Mouse (Mus musculus) neural tube, embryonic 15.5 days (tissue): ENCODE data around the gene Gm10118. TPM values are rescaled to one million over a fixed set of nuclear protein-coding genes. Genes with fewer than 3 reads are reported as not detected.

Experiments
- ATAC-seq: fragments of 200-750 bp; cut with Nextera tagmentation; 2 replicates; pipeline ENCODE4 v1.8.0; 2017; ENCODE audit warnings: mild to moderate bottlenecking, moderate TSS enrichment, moderate library complexity; ENCODE audit not compliant: low FRiP score
- H3K27ac ChIP-seq: fragments of 300-500 bp; sonication (generic); replicated peaks from 2 replicates; pipeline ENCODE4 v1.5.1; 2015; ENCODE audit warnings: mild to moderate bottlenecking, inconsistent platforms
- H3K27me3 ChIP-seq: fragments of 300-500 bp; sonication (generic); replicated peaks from 2 replicates; pipeline ENCODE4 v1.6.1; 2015; ENCODE audit warnings: inconsistent platforms
- H3K36me3 ChIP-seq: fragments of 300-500 bp; sonication (generic); 2 replicates; pipeline ENCODE4 v1.6.1; 2015; ENCODE audit warnings: inconsistent platforms
- H3K4me1 ChIP-seq: fragments of 300-500 bp; sonication (generic); 2 replicates; pipeline ENCODE4 v1.6.1; 2015; ENCODE audit warnings: inconsistent platforms
- H3K4me2 ChIP-seq: fragments of 300-500 bp; sonication (generic); 2 replicates; pipeline ENCODE4 v1.6.1; 2015; ENCODE audit warnings: inconsistent platforms, mild to moderate bottlenecking, moderate library complexity
- H3K4me3 ChIP-seq: fragments of 300-500 bp; sonication (generic); replicated peaks from 2 replicates; pipeline ENCODE4 v1.5.1; 2015; ENCODE audit warnings: mild to moderate bottlenecking, inconsistent platforms
- H3K9ac ChIP-seq: fragments of 300-500 bp; sonication (generic); replicated peaks from 2 replicates; pipeline ENCODE4 v1.6.1; 2015; ENCODE audit warnings: mild to moderate bottlenecking, inconsistent platforms
- H3K9me3 ChIP-seq: fragments of 300-500 bp; sonication (generic); replicated peaks from 2 replicates; pipeline ENCODE4 v1.6.1; 2016; ENCODE audit warnings: inconsistent platforms
- WGBS: fragments of 180-500 bp; shearing (Covaris S2); methylation state at CpG from one replicate; pipeline ENCODE4 v1.1.7; 2015; ENCODE audit warnings: mixed read lengths; 5-methylcytosine and 5-hydroxymethylcytosine counted together
- polyA plus RNA-seq: library from polyadenylated mRNA; unstranded; fragments of >200 nt; fragmentation: Nextera tagmentation; extraction: Ambion mirVana; gene quantifications from 2 replicates; pipeline ENCODE4 v1.2.1, GENCODE M21; 2015

The Gm10118 gene
- polyA plus RNA-seq, 1 experiment from 2014 or later, result 2.3 TPM

- no peak for ATAC-seq
- 55% methylated on average over 5 of the region's 5 CpGs for WGBS
- Histone ChIP-seq H3K27ac (no peak overlapping the region), H3K4me3 (no peak overlapping the region), H3K27me3 (no peaks in the 10 kb centered on the region), H3K4me2 (no peak overlapping the region), H3K4me1 (no peaks in the 10 kb centered on the region), H3K9me3 (no peaks in the 10 kb centered on the region), H3K36me3 (no peaks in the 10 kb centered on the region), H3K9ac (no peak overlapping the region)
Measured at GRCm38 (mm10) chr10:63880462-63880903, 46.8 kb downstream of the Gm10118 start.

Other genes with a start within 250 kb of the Gm10118 start
- gene Lrrtm3, start 162.8 kb upstream of the Gm10118 start, polyA plus RNA-seq, result 35.6 and 44.5 TPM in 2 replicates